Mouse (Mus musculus) cerebellum, postnatal 4 days (tissue): ENCODE measurements around the gene 4933428G20Rik.

Experiments
- DNase-seq, 2 experiments: peaks; one replicate each; pipeline ENCODE4 v3.0.0; 2022; ENCODE audit warnings: low spot score in 2 of 2, mixed read lengths in 1 of 2

Gene 4933428G20Rik

DNA sequence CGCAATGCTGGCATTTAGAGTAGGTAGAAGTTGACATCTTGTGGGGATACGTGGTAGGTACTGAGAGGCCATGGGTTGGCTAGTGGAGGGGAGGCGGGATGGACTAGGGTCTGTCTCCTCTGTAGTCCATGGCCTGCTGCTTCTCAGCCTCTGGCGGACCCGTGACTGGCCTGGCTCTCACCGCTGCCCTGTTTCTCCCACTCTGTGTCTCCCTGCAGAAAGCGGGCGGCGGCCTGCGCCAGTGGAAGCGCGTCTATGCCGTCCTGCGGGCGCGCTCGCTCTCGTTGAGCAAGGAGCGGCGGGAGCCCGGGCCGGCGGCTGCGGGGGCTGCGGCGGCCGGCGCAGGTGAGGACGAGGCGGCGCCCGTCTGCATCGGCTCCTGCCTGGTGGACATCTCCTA lies 37.0 kb downstream of the 4933428G20Rik start:
- DNase-seq = no peak

DNA sequence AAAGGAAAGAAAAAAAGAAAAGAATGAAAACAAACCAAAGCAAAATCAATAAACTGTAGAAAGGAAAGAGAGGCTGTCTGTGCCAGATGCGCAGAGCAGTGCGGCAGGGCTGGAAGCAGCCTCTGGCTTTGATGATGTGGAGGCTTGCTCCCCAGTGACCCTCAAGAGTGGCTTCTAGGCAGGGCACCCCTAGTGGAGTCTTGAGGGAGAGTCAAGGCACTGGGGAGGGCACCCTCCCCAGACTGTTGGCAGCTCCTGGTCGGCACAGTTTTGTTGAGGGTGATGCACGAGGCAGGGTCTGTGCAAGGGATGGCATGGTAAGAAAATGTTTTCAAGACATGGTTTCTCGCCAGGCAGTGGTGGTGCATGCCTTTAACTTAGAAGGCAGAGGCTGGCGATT lies 37.6 kb downstream of the 4933428G20Rik start:
- no peak for DNase-seq

DNA sequence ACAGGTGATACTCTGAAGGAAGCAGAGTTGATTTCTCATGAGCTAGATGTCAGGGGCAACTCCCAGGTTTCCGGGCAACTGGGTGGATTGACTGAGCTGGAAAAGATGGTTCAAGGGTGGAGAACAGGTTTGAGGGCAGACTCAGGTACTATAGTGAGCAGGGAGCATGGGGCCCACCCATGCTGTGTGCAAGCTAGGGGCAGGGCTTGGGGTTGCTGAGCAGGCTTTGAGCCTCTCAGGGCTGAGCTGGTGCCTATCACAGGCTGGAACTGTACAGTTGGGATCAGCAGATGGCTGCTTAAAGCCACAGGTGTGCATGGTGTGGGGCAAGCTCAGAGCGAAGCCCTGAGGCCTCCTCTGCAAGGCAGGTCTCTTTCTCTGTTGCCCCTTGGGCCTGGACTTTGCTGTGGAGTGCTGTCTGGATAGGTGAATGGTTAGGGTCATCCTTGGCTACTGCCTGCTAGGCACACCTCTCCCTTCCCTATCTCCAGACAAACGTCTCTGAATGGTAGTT lies 38.8 kb downstream of the 4933428G20Rik start:
- DNase-seq = no peak

- no peak for DNase-seq
Measured at GRCm38 (mm10) chr11:97457120-97457519, 43.0 kb downstream of the 4933428G20Rik start.

DNA sequence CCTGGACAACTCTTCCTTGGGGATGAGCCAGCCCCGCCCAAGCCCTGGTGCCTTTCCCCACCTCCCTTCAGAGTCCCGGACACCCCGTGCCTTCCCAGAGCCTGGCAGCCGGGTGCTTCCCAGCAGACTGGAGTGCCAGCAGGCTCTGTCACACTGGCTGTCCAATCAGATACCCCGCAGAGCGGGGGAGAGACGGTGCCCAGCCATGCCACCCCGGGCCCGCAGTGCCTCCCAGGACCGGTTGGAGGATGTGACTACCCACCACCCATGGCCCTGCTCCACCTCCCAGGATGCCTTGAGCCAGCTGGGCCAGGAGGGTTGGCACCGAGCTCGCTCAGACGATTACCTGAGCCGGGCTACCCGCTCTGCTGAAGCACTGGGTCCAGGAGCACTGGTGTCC lies 48.5 kb downstream of the 4933428G20Rik start:
- no peak for DNase-seq

DNA sequence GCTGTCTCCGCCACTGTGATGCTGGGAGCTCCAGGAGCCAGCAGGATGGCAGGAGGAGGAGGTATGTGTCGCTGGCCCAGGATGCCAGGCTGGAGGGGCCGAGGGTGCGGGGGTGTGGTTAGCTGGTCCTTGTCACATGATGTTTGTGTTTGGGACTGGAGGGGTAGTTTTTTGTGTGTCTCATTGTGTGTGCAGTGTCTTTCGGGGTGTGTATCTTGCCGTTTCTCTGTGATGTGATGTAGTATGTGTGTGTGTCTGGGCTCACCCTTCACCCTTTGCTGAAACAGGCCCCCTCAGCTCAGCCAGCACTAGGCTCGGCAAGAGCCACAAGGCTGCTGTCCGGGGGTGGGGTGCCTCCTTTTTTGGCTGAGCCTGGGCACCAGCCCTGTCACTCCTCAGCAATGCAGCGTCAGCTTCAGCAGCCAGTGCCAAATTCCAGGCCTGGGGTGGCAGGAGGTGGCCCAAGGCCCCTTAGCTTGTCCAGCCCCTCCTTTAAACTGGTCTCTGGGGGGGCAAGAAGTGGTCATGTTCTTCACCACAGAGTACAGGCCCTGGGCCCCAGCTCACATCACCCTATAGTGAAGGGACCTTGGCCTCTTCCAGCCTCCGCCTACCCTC lies 49.7 kb downstream of the 4933428G20Rik start:
- no peak for DNase-seq

DNA sequence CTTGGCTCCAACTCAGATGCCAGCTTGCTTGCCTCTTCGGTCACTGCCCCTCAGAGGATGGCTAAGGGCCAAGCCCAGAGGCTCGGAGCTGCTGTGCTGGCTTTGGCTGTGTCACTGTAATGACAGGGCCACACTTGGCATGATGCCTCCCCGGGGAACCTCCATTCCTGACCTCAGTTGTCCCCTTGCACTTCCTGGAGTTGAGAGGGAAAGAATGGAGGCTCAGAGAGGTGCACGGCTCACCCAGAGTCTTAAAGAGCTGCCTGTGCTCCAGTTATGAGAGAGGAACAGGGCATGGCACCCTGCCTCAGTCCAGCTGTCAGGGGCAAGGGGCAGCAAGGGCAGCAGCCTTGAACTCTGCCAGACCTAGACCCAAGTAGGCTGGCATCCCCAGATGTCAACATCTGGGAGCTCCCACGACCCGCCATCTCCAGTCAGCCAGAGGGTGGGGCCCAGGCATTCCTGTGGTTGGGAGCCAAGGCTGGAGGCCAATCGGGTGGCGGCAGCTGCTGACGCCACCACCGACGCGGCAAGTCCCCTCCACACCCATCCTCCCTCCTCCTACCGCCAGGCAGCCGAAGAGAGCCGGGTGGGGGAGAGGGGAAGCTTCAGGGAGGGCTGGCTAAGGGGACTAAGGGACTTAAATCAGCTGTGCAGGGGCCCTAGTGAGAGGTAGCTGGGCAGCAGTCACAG lies 50.4 kb downstream of the 4933428G20Rik start:
- DNase-seq = peak; percentile 47 to 73

GRCm38 (mm10) chr11:97448611-97449394 lies 51.3 kb downstream of the 4933428G20Rik start:
- DNase-seq = no peak

- DNase-seq = no peak
Measured at GRCm38 (mm10) chr11:97447979-97448378, 52.2 kb downstream of the 4933428G20Rik start.

DNA sequence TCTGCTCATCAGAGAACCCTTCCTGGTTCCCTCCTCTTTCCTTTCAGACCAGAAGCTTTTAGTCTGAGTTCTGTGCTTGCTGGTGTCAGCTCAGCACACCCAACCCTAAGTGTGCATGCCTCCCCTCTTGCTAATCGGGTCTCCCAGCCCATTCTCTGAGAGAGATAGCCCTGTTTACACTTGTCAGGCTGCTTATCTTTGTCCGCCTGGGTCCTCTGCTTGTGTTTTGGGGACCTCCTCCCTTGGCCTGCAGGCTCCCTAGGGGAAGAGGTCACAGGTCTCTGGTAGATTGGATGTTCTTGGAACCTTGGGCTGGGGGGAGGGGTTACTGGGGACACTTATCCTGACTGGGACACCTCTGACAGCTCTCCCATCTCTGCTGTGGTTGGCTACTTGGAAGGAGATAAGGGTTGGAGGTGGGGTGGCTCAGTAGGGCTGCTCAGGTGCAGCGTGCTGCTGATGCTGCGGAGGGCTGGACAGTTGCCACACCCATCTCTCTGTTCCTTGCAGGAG lies 54.1 kb downstream of the 4933428G20Rik start:
- DNase-seq = no peak

DNA sequence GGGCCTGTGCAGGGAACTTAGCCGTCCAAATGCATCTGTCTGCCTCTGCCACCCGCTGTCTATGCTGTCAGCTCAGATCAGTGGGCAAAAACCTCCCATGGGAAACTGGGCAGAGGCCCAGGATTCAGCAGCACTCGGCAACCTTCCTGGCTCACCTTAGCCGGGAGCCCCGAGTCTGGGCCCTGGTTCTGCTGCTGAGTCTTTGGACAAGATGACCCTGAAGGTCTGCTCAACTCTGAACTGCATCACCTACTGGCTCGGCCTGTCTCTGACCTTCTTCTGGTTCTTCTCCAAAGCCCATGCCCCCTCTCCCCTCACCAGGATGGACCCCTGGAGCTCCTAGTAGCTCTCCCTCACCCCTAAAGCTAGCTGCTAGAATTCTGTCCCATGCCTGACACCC lies 54.5 kb downstream of the 4933428G20Rik start:
- no peak for DNase-seq

- no peak for DNase-seq
Measured at GRCm38 (mm10) chr11:97442891-97443675, 57.1 kb downstream of the 4933428G20Rik start.

- DNase-seq = no peak
Measured at GRCm38 (mm10) chr11:97441658-97442125, 58.4 kb downstream of the 4933428G20Rik start.

DNA sequence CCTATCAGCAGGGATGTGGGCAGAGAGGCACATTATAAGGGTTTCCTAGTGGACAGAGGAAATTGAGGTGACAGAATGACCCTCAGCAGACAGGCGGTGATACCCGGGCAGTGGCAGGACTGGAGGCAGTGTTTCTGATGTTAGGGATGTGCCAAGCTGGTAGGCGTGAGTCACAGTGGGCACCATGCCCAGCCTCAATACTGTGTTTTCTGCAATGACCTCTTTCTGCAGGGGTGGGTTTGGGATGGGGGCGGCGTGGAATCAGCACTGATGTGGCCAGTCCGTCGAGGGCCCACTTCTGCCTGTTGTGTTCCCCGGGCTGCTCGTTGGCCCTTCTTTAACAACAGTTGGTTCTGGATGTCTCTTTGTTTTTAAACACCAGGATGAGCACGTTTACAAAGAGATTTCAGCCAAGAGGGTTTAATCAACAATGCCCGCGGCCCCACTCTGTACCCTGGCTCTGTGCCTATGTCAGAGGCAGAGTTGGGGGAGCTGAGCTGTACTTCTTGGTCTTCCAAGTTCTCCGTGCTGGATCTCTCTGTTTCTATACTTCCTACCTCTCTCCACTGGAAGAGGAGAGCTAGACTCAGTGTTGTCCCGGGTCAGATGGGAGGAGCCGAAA lies 59.0 kb downstream of the 4933428G20Rik start:
- peak in 1 of 2 experiments; percentile 47 for DNase-seq
